Mouse (Mus musculus): Measurements from ENCODE around the gene F2r. TPM values are rescaled to one million over a fixed set of nuclear protein-coding genes. Genes with fewer than 3 reads are reported as not detected.

The F2r gene
- total RNA-seq (2023): under 1 TPM; 0.79 to 0.82 TPM

GRCm38 (mm10) chr13:95618309-95618712, at the start of gene F2r:
Gene F2r, minus strand, starts transcription at chr13:95618487.

Other genes with a start within 250 kb of the F2r start
- gene Aggf1, start 243.1 kb downstream of the F2r start, total RNA-seq (2023): 10 to 100 TPM; 33.5 to 33.6 TPM
- not detected for gene Crhbp, start 173.6 kb downstream of the F2r start, total RNA-seq (2023)
- not detected for gene S100z, start 139.8 kb downstream of the F2r start, total RNA-seq (2023)
- gene F2rl1, start 93.3 kb downstream of the F2r start, total RNA-seq (2023): under 1 TPM in 1 of 2 experiments, not detected in 1; 0.11 TPM
- 1 to 10 TPM in 1 of 2 experiments, under 1 TPM in 1; 0.96 to 1.5 TPM for gene F2rl2, start 78.4 kb upstream of the F2r start, total RNA-seq (2023)